ENCODE assay signal across 11 mouse cellular contexts in the genomic region with DNA sequence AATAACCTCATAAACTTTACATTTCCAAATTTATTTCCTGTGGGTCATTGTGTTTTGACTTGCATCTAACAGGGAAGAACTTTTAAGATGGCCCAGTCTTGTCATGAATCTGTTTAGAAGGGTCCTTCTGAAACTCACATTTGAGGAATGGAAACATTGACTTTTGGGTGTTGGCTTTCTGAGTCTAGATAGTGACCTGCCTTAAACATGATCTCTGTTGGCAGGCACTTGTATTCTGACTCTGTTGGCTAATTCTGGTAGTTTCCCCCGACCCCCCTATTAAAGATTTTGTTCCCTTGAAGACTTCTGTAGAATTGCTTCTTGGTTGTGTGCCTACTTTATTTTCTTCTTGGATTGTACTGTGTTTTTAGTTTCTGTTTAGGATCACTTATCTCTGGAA. TPM values are rescaled to one million over a fixed set of nuclear protein-coding genes. Genes with fewer than 3 reads are reported as not detected.
DNase-seq lines count a peak whose midpoint lies in the region; ATAC-seq lines count a peak whose summit lies in the region.
"Had no signal": no experiment of that assay in that cellular context is flagged by ENCODE, and none has a peak within 500 bp of the region (broad histone marks: within the 10 kb centered on the region; RNA-seq: fewer than 3 reads in every experiment).

No protein-coding gene starts in this region.

- H3K4me3 ChIP-seq in heart, embryonic 15.5 days, result no peak overlapping the region
- H3K4me3 ChIP-seq in megakaryocyte, embryonic 14.5 days (replicated peaks), result peak overlapping the region; percentile 84
- H3K4me3 ChIP-seq in limb, embryonic 15.5 days, result 0 out of 2 replicates have a peak overlapping the region, but pooled peaks have one; percentile 91
- no peak overlapping the region; the same call in 1 of the 2 replicates for H3K4me3 ChIP-seq in stomach, embryonic 16.5 days (replicated peaks; ENCODE audit: low read length)

- 54% methylated on average over 1 of the region's 1 CpGs for WGBS in heart, embryonic 15.5 days
- 86% methylated on average over 1 of the region's 1 CpGs for whole genome bisulfite sequencing in limb, embryonic 15.5 days
- WGBS in stomach, embryonic 16.5 days, result 69% methylated on average over 1 of the region's 1 CpGs

- no peaks in the 10 kb centered on the region for H3K36me3 ChIP-seq in heart, embryonic 15.5 days
- peaks cover 11% of the 10 kb centered on the region for H3K36me3 ChIP-seq in megakaryocyte, embryonic 14.5 days (replicated peaks; ENCODE audit: low read length)
- H3K36me3 ChIP-seq in limb, embryonic 15.5 days, result no peaks in the 10 kb centered on the region
- no peaks in the 10 kb centered on the region for H3K36me3 ChIP-seq in stomach, embryonic 16.5 days (ENCODE audit: control insufficient read depth, insufficient read depth, low read length)

- peak overlapping the region; percentile 71 for H3K4me2 ChIP-seq in heart, embryonic 15.5 days
- no peak overlapping the region for H3K4me2 ChIP-seq in limb, embryonic 15.5 days
- H3K4me2 ChIP-seq in stomach, embryonic 16.5 days (ENCODE audit: low read depth, low read length), result peak overlapping the region; percentile 87

- H3K9ac ChIP-seq in heart, embryonic 15.5 days, result no peak overlapping the region
- H3K9ac ChIP-seq in limb, embryonic 15.5 days, result no peak overlapping the region
- no peak overlapping the region for H3K9ac ChIP-seq in stomach, embryonic 16.5 days (ENCODE audit: low read length)

- peaks cover 12% of the 10 kb centered on the region for H3K4me1 ChIP-seq in heart, embryonic 15.5 days (replicated peaks)
- peaks cover 63% of the 10 kb centered on the region for H3K4me1 ChIP-seq in megakaryocyte, embryonic 14.5 days
- H3K4me1 ChIP-seq in limb, embryonic 15.5 days, result peaks cover 15% of the 10 kb centered on the region
- H3K4me1 ChIP-seq in stomach, embryonic 16.5 days (ENCODE audit: control insufficient read depth, insufficient read depth, low read length), result peaks cover 17% of the 10 kb centered on the region

- H3K27ac ChIP-seq in heart, embryonic 15.5 days, result no peak overlapping the region
- no peak overlapping the region for H3K27ac ChIP-seq in limb, embryonic 15.5 days
- H3K27ac ChIP-seq in stomach, embryonic 16.5 days (ENCODE audit: low read length), result no peak overlapping the region

- H3K9me3 ChIP-seq in heart, embryonic 15.5 days (replicated peaks), result no peaks in the 10 kb centered on the region
- no peaks in the 10 kb centered on the region for H3K9me3 ChIP-seq in megakaryocyte, embryonic 14.5 days
- H3K9me3 ChIP-seq in limb, embryonic 15.5 days, result no peaks in the 10 kb centered on the region
- no peaks in the 10 kb centered on the region for H3K9me3 ChIP-seq in stomach, embryonic 16.5 days (replicated peaks; ENCODE audit: control insufficient read depth, low read length)

- DNase-seq in heart, postnatal 14 days, result no peak
- no peak for DNase-seq in urinary bladder, postnatal 10 days (ENCODE audit: low spot score)
- DNase-seq in urinary bladder, postnatal 4 days (ENCODE audit: low spot score in 2 of 2), result no peak
- DNase-seq: heart, postnatal 4 days; layer of hippocampus, postnatal 36 days had no signal

- no peak for ATAC-seq in heart, embryonic 15.5 days (replicated peaks; ENCODE audit: insufficient number of reproducible peaks, insufficient read depth, low FRiP score, low read depth)
- no peak for ATAC-seq in megakaryocyte, adult 5-6 weeks (ENCODE audit: poor library complexity, severe bottlenecking)
- no peak for ATAC-seq in limb, embryonic 15.5 days (ENCODE audit: insufficient number of reproducible peaks, low FRiP score, low TSS enrichment, low read depth)
- no peak for ATAC-seq in stomach, embryonic 16.5 days (ENCODE audit: insufficient read depth, low FRiP score)

- intact Hi-C loops in heart, postnatal 14 days (cut with DNase I), result loop anchor here (5.0 kb wide), 1 partner anchor 80 kb away; a partner anchor contains a TSS

- no peaks in the 10 kb centered on the region for H3K27me3 ChIP-seq in heart, embryonic 15.5 days
- H3K27me3 ChIP-seq in megakaryocyte, embryonic 14.5 days (replicated peaks), result no peaks in the 10 kb centered on the region
- H3K27me3 ChIP-seq in limb, embryonic 15.5 days, result no peaks in the 10 kb centered on the region
- no peaks in the 10 kb centered on the region for H3K27me3 ChIP-seq in stomach, embryonic 16.5 days (ENCODE audit: control insufficient read depth, insufficient read depth, low read length)

RNA-seq across cellular contexts. Expression of a gene that starts 1.9 kb away (rescaled TPM):
- polyA plus RNA-seq in heart, embryonic 15.5 days (2015; fragmentation: Nextera tagmentation; extraction: Ambion mirVana), result 27.7 and 28.3 TPM in 2 replicates
- total RNA-seq in heart, postnatal 14 days (2021), result 10 to 100 TPM; 41.6 to 46.3 TPM
- 5.4 and 13.3 TPM in 2 replicates for polyA plus RNA-seq in megakaryocyte, embryonic 14.5 days (2012; ENCODE audit: insufficient read depth, low replicate concordance)
- 127 and 129 TPM in 2 replicates for total RNA-seq in megakaryocyte, adult 5-6 weeks (2015)
- total RNA-seq in megakaryocyte, adult 5-6 weeks (2017), result 103 and 126 TPM in 2 replicates
- polyA plus RNA-seq in limb, embryonic 15.5 days (2015; fragmentation: Nextera tagmentation; extraction: Ambion mirVana), result 37.5 and 40.1 TPM in 2 replicates
- polyA plus RNA-seq in stomach, embryonic 16.5 days (2015; fragmentation: Nextera tagmentation; extraction: Ambion mirVana), result 40.3 and 41.8 TPM in 2 replicates

RNA-seq across cellular contexts. Expression of a gene that starts 47.7 kb away (rescaled TPM):
- 0.11 and 0.19 TPM in 2 replicates for polyA plus RNA-seq in heart, embryonic 15.5 days (2015; fragmentation: Nextera tagmentation; extraction: Ambion mirVana)
- total RNA-seq in heart, postnatal 14 days (2021), result under 1 TPM in 1 of 2 experiments, not detected in 1; 0.62 TPM
- not detected in 2 replicates for polyA plus RNA-seq in megakaryocyte, embryonic 14.5 days (2012; ENCODE audit: insufficient read depth, low replicate concordance)
- 0.07 and 0.14 TPM in 2 replicates for total RNA-seq in megakaryocyte, adult 5-6 weeks (2015)
- total RNA-seq in megakaryocyte, adult 5-6 weeks (2017), result 0.55 TPM in 1 of 2 replicates, not detected in the other
- 0.09 and 0.24 TPM in 2 replicates for polyA plus RNA-seq in limb, embryonic 15.5 days (2015; fragmentation: Nextera tagmentation; extraction: Ambion mirVana)
- 0.37 TPM in 2 replicates for polyA plus RNA-seq in stomach, embryonic 16.5 days (2015; fragmentation: Nextera tagmentation; extraction: Ambion mirVana)
- total RNA-seq: heart, postnatal 4 days; monocyte, adult 5-6 weeks had no signal

Comparison
In these comparisons a context has a peak if more than half of its experiments do, and no peak if none do; other contexts are left out.
1. H3K4me3 ChIP-seq: peak in megakaryocyte, embryonic 14.5 days (single experiment) and limb, embryonic 15.5 days (single experiment); none in heart, embryonic 15.5 days (single experiment) and stomach, embryonic 16.5 days (single experiment).